Mouse (Mus musculus) cerebellum, adult 2 months (tissue): ENCODE measurements around the gene Anapc1.

Source experiments
- CTCF ChIP-seq: fragments of 200-500 bp; IDR thresholded peaks from 2 replicates; pipeline ENCODE4 v1.5.1; 2011; ENCODE audit warnings: low read depth, mild to moderate bottlenecking, control low read depth, low read length, moderate library complexity, borderline replicate concordance; ENCODE audit not compliant: insufficient read depth
- POLR2A ChIP-seq: fragments of 200-500 bp; IDR thresholded peaks from 2 replicates; pipeline ENCODE4 v1.6.1; 2011; ENCODE audit warnings: low read length, control low read depth, borderline replicate concordance; ENCODE audit not compliant: insufficient read depth

DNA sequence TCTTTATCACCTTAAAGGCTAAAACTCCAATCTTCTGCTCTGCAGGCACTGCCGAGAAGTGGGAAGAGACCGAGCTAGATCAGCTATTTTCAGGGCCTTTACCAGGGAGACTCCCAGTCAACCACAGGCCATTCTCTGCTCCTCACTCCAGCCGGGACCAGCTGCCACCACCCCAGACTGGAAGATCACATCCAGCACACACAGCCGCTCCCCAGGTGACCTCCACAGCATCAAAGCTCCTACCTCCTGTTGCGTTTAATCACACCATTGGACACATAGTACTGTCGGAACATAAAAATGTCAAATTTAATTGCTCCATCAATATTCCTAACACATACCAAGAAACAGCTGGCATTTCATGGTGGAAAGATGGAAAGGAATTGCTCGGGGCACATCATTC lies 42.0 kb upstream of the Anapc1 start:
- TF ChIP-seq CTCF (no peak), POLR2A (no peak)
